Mouse (Mus musculus) brain, embryonic 14.5 days (tissue): ENCODE data around the gene Gm18596.

ENCODE experiments used
- CTCF ChIP-seq: fragments of 200-500 bp; IDR thresholded peaks from 2 replicates; pipeline ENCODE4 v1.5.1; 2012; ENCODE audit warnings: inconsistent platforms, mild to moderate bottlenecking, moderate library complexity, borderline replicate concordance; ENCODE audit not compliant: insufficient read depth, insufficient read length; ENCODE audit errors: extremely low read depth
- POLR2A ChIP-seq: fragments of 200-500 bp; IDR thresholded peaks from 2 replicates; pipeline ENCODE4 v1.6.1; 2012; ENCODE audit warnings: mild to moderate bottlenecking, inconsistent platforms, borderline replicate concordance; ENCODE audit not compliant: poor library complexity, insufficient read depth, insufficient read length, severe bottlenecking; ENCODE audit errors: extremely low read depth

DNA sequence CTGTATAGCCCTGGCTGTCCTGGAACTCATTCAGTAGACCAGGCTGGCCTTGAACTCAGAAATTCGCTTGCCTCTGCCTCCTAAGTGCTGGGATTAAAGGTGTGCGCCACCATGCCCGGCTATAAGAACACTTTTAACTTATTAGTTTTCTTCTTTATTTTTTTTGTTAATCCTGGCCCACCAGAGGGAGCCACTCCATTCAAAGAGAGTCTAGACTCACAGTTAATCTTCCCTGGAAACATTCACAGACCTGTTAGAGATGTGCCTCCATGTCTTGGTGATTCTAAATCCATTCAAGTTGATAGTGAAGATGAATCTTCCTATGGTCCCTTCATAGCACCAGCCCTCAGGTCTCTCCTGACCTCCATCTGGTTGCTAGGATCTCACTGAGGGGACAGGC, 32.6 kb downstream of the Gm18596 start:
- TF ChIP-seq POLR2A (no peak), CTCF (no peak)
